Mouse (Mus musculus) T-helper 1 cell (primary cell): ENCODE results near the gene Cps1.

ENCODE experiments used
- in situ Hi-C: fragments of 300-600 bp; cut with MboI, MseI; formaldehyde crosslinking; loops from one replicate; pipeline ENCODE4 v1.15.1; 2025; ENCODE audit warnings: high pct_unique_total_duplicates

Cps1 gene

GRCm38 (mm10) chr1:67122797-67123196 is at the start of gene Cps1:
Gene Cps1, plus strand, starts transcription at chr1:67123026.
- in situ Hi-C loops = no loop called here

DNA sequence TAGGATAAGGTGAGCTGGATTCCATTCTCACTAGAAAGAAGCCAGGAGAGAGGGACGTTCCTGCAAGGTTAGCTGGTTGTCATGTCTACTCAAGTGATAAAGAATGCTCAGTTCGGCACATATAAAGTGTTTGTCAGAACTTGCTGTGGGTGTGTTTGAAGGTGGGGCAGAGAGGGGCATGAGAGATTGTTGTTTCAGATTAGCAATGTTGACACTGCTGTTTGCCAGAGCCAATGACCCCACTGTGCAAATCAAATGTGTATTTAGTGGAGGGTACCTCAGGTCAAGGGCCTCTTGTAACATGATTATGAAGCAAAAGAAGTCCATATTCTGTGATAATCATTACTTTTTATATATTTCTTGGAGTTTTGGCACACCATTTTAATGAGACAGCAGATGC is 45.1 kb upstream of the Cps1 start:
- in situ Hi-C loops = loop anchor here (10.0 kb wide), 1 partner anchor 1343 kb away; no protein-coding TSS in a partner anchor

- in situ Hi-C loops = loop anchor here (10.0 kb wide), 1 partner anchor 1344 kb away; no protein-coding TSS in a partner anchor
These were observed 44.2 kb upstream of the Cps1 start for GRCm38 (mm10) chr1:67078666-67079065.

- in situ Hi-C loops = loop anchor here (10.0 kb wide), 1 partner anchor 1344 kb away; no protein-coding TSS in a partner anchor
These were observed 43.7 kb upstream of the Cps1 start for GRCm38 (mm10) chr1:67079146-67079545.

DNA sequence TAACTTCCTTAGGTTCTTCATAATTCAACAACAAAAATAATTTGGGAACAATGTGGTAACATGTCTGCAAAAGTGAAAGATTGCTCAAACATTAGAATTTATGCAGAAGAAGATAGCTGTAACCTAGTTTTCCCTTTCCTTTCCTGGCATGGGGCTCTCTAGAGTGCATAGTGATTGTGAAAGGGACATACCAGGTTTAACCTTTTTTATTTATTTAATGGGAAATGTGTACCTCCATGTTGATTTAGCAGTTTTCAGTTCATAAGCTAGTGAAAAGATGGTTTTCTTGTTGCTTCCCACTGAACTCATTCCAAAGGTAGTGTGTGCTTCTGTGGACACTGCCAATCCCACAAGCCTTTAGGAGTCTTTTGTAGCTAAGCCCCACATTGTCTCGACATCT is 30.4 kb upstream of the Cps1 start:
- in situ Hi-C loops = loop anchor here (10.0 kb wide), 1 partner anchor 608 kb away; no protein-coding TSS in a partner anchor

- in situ Hi-C loops = loop anchor here (10.0 kb wide), 1 partner anchor 614 kb away; no protein-coding TSS in a partner anchor
These were observed 23.6 kb upstream of the Cps1 start for GRCm38 (mm10) chr1:67099215-67099614.

- in situ Hi-C loops = no loop called here
These were observed 19.2 kb upstream of the Cps1 start for GRCm38 (mm10) chr1:67103476-67104248.

DNA sequence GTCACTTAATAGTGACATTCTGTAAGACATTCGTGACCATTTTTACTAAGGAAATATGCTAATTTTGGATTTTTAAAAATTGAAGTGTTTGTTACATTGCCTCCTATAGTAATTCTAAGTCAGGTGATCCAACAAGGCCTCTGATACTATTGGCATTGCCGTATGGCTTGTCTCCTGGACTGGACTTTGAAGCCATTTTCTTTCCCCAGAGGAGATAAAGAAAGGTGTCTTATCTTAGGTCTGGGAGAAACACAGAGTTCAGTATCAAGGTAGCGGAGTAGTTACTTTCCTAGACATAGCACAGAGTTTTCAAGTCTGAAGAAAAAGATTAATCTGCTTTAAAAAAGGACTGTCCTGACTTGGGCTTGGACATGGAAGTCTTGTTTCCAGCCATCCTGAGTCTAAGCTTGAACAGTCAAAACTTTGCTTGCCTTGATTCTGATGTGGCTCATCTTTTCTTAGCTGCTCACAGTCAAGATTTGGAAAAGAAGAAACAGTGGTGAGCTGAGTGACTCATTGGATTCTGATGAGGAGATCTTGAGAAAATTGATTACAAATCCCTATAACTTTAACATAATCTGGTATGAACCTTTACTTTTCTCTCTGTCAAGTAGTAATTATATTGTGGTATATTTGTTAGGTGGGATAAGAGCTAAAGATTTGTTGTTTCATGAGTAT is 11.1 kb upstream of the Cps1 start:
- in situ Hi-C loops = no loop called here

DNA sequence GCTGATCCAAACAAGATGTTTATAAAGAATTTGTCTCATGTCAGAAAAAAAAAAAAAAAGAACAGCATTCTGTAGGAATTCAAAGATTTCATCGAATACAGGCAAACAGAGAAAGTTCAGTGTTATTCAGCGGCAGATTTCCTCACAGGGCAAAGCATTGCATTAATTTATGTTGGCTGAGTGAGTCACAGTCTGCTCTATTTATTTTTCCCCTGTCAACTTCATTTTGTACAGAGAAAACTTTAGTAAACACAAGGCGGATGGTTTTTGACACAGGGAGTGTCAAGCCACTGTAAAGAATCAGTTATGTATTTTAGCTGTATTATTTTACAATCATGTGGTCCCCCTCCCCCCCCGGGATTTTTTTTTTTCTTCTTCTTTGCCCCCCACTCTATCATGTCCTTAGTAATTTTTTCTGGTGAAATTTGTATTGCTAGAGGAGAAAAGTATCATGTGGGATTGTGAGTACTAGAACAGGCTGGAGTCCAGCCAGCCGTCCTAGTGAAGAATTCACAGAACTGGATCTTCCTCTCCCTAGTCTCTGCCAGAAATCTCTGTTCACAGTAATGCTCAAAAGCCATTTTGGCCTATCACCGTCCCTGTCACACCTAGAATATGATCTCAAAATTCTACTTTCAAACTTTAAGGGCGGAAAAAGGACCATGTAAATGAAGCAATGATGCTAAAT is 9.3 kb upstream of the Cps1 start:
- in situ Hi-C loops = no loop called here

- in situ Hi-C loops = no loop called here
These were observed 6.3 kb upstream of the Cps1 start for GRCm38 (mm10) chr1:67116571-67116970.

- in situ Hi-C loops = no loop called here
These were observed 5.0 kb upstream of the Cps1 start for GRCm38 (mm10) chr1:67117778-67118177.

- in situ Hi-C loops = no loop called here
These were observed 2.6 kb downstream of the Cps1 start for GRCm38 (mm10) chr1:67125433-67125832.

DNA sequence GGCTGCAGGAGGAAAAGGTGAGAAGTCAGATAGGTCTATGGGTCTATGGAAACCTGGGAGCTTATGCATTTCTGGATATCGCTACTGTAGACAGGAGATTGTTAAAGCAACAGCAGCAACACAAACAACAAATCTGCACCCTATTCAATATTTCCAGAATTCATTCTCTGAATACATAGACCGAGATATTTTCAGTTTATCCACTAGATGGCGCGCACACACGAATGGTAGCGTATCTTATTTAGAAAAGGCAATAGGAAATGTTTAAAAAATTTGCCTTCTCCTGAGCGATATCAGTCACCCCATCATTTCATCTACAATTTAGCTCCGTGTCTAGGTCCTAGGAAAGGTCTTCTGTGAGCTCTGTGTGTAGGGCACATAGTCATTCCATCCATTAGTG is 21.1 kb downstream of the Cps1 start:
- in situ Hi-C loops = no loop called here

DNA sequence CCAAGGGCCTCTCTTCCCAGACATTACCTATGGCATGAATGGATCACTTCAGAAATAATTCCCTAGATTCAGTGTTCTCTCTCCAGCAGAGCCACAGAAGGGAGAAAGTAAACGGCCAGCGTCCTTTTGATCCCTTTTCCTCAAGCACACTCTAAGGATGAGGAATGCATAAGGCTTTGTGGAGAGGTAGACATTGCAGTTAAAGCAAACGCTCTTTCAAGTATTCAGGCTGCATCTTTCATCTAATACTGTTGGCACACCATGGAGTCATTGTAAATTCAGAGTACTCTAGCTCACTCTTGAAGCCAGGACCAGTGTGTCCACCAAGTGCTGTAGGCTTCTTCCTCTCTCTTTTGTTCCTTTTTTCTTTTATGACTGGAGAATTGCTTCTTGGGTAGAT is 28.4 kb downstream of the Cps1 start:
- in situ Hi-C loops = no loop called here

GRCm38 (mm10) chr1:67167283-67167682 is 44.5 kb downstream of the Cps1 start:
- in situ Hi-C loops = no loop called here

- in situ Hi-C loops = no loop called here
These were observed 58.3 kb downstream of the Cps1 start for GRCm38 (mm10) chr1:67181165-67181564.

- in situ Hi-C loops = no loop called here
These were observed 59.4 kb downstream of the Cps1 start for GRCm38 (mm10) chr1:67182201-67182600.

DNA sequence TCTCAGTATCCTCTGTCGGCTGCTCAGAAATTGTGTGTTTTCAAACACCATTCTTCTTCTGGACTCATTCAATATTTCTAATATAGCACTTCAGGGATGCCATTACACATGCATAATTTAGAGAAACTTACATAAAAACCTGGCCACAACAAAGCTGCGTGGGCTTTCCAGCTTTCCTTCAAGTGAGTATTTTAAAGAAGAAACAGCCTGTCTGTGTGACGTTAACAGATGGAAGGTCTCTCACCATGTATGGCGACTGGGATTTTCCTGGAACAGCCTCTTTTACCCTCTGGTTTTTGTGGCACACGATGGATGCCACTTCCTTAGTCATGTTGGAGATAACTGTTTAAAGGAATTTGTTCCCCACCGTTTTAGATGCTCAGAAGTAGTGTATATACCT is 60.7 kb downstream of the Cps1 start:
- in situ Hi-C loops = no loop called here

DNA sequence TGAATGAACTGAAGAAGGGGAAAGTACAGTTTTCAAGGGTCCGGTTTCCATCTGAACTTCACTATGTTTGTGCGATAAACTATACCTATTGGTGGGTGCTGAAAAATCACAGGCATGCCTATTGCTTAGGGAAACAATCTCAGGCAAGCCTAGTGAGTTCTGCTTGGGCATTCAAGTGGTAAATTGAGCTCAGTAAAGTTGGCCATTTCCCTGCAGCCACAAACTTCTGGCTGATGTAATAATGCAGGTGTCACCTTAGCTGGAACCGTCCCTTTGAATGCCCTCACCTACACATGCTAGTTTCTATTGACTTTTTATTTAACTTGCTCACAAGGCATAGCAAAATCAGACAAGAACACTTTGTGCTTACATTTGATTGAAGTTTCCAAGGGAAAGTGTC is 61.3 kb downstream of the Cps1 start:
- in situ Hi-C loops = no loop called here

- in situ Hi-C loops = no loop called here
These were observed 74.5 kb downstream of the Cps1 start for GRCm38 (mm10) chr1:67197335-67197734.

DNA sequence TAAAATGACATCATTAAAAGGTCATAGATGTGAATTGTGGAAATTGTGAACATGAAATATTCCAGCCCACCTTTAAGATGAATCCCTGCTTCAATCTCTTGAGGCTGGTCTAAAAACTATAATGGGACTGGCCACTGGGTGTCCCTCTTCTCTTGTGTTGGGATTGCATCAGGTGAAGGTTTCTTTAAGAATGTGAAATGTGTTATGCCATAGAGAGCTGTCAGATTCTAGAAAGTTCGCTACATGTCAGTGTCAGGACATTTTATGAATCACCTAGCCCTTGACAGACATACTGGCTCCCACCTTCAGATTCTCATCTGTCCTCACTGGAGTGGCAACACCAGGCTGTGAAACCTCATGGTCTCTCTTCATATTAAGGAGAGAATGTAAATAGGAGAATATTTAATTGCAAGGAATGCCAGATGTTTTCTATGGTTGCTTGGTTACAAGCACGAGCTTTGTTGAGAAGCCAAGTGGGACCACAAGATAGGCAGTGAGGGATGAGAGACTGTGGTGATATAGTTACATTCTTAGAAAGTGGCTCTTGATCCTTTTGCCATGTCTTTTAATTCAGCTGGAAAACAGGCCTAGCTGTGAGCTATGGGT is 95.6 kb downstream of the Cps1 start:
- in situ Hi-C loops = no loop called here

GRCm38 (mm10) chr1:67223666-67224065 is 100.8 kb downstream of the Cps1 start:
- in situ Hi-C loops = no loop called here
